ENCODE assay signal across 11 mouse cellular contexts in the genomic region with DNA sequence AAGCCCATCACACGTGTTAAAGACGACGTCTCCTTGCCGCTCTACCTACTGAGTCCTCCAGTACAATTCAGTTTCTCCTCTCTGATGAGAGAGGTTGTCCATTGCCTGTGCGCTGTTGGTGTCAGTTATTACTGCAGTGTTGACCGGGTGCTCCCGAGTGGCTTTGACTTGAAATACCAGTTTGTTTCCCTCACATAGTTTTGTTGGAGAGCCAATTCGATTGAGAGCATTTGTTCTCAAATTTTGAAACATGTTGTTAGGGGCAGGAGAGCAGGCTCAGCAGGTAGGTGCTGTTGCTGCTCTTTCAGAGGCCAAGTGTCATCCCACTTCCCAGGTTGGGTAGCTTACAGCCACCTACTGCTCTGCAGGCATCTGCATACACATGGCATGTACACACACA.
"Had no signal": no experiment of that assay in that cellular context is flagged by ENCODE, and none has a peak within 500 bp of the region (broad histone marks: within the 10 kb centered on the region; RNA-seq: fewer than 3 reads in every experiment).

No protein-coding gene starts in this region.

- DNase-seq: forebrain, postnatal 0 days; gastrocnemius, postnatal 14 days; gastrocnemius, postnatal 36 days; heart, adult 2 months; heart, postnatal 4 days; kidney, adult 11 months; kidney, adult 2 months; kidney, adult 9 months; kidney, postnatal 14 days; kidney, postnatal 36 days; liver had no signal
